Mouse (Mus musculus) gastrocnemius, postnatal 10 days (tissue): ENCODE measurements at regions not wholly inside any gene's neighbourhood (a gene's known extent, or its start where the extent isn't known, plus 50 kb on each side); places are given as distances from the start of the nearest gene placed in this dataset.
"Not testable (repeated sequence)": the region's sequence is repeated elsewhere in the genome, so short reads cannot be mapped to it uniquely, and the experiment has no call there.

Source experiments
- DNase-seq: peaks from one replicate; pipeline ENCODE4 v3.0.0; 2021; ENCODE audit warnings: mixed read lengths

- DNase-seq = no peak
Measured at GRCm38 (mm10) chr17:16571403-16571802, 492.5 kb upstream of the Zfp960 start.

- DNase-seq = no peak
Measured at GRCm38 (mm10) chr17:16588791-16589190, 475.1 kb upstream of the Zfp960 start.

- DNase-seq = no peak
Measured at GRCm38 (mm10) chr17:16599671-16600070, 464.2 kb upstream of the Zfp960 start.

GRCm38 (mm10) chr17:16612405-16612979 is 451.4 kb upstream of the Zfp960 start:
- DNase-seq = no peak

GRCm38 (mm10) chr17:16621931-16622556 is 441.9 kb upstream of the Zfp960 start:
- no peak for DNase-seq

- no peak for DNase-seq
Measured at GRCm38 (mm10) chr17:16629854-16630253, 434.1 kb upstream of the Zfp960 start.

GRCm38 (mm10) chr17:16633426-16633825 is 430.5 kb upstream of the Zfp960 start:
- no peak for DNase-seq

GRCm38 (mm10) chr17:16637463-16637862 is 426.4 kb upstream of the Zfp960 start:
- DNase-seq = no peak

- no peak for DNase-seq
Measured at GRCm38 (mm10) chr17:16647942-16648341, 416.0 kb upstream of the Zfp960 start.

GRCm38 (mm10) chr17:16665253-16665652 is 398.7 kb upstream of the Zfp960 start:
- no peak for DNase-seq

- no peak for DNase-seq
Measured at GRCm38 (mm10) chr17:16667606-16668005, 396.3 kb upstream of the Zfp960 start.

GRCm38 (mm10) chr17:16704199-16704598 is 359.7 kb upstream of the Zfp960 start:
- no peak for DNase-seq

GRCm38 (mm10) chr17:16705890-16706289 is 358.0 kb upstream of the Zfp960 start:
- DNase-seq = no peak

- DNase-seq = no peak
Measured at GRCm38 (mm10) chr17:16726904-16727303, 337.0 kb upstream of the Zfp960 start.

GRCm38 (mm10) chr17:16753090-16753489 is 310.8 kb upstream of the Zfp960 start:
- no peak for DNase-seq

GRCm38 (mm10) chr17:16770587-16770986 is 293.3 kb upstream of the Zfp960 start:
- DNase-seq = not testable (repeated sequence)

GRCm38 (mm10) chr17:16798316-16798715 is 265.6 kb upstream of the Zfp960 start:
- DNase-seq = no peak

GRCm38 (mm10) chr17:16804986-16805385 is 258.9 kb upstream of the Zfp960 start:
- no peak for DNase-seq

- DNase-seq = no peak
Measured at GRCm38 (mm10) chr17:16818421-16818820, 245.5 kb upstream of the Zfp960 start.

GRCm38 (mm10) chr17:16821716-16822115 is 242.2 kb upstream of the Zfp960 start:
- no peak for DNase-seq

- DNase-seq = no peak
Measured at GRCm38 (mm10) chr17:16839152-16839551, 224.8 kb upstream of the Zfp960 start.

- no peak for DNase-seq
Measured at GRCm38 (mm10) chr17:16860771-16861170, 203.1 kb upstream of the Zfp960 start.

- DNase-seq = peak; percentile 44
Measured at GRCm38 (mm10) chr17:16900791-16901190, 163.1 kb upstream of the Zfp960 start.

GRCm38 (mm10) chr17:16918191-16918590 is 145.7 kb upstream of the Zfp960 start:
- DNase-seq = no peak
